Mouse (Mus musculus): ENCODE data around the gene Tiparp. TPM values are rescaled to one million over a fixed set of nuclear protein-coding genes. Genes with fewer than 3 reads are reported as not detected.

Gene Tiparp
- 10 to 100 TPM; 14.4 to 21.9 TPM for total RNA-seq (2021)
- long read RNA-seq, full-length matches to known transcripts: 2 of 5 reads
- long read RNA-seq, partial matches to known transcripts: 3 of 5 reads
- long read RNA-seq, other reads (novel, unspliced or antisense): 0 of 5 reads

- peak; percentile 81 to 89 for DNase-seq (ENCODE audit: low spot score in 2 of 2)
Observed at GRCm38 (mm10) chr3:65527691-65528601, at the start of gene Tiparp. Tiparp (plus strand) TSS chr3:65528410.

- DNase-seq (ENCODE audit: low spot score in 2 of 2): no peak
Observed at GRCm38 (mm10) chr3:65480676-65481075, 47.5 kb upstream of the Tiparp start.

- DNase-seq (ENCODE audit: low spot score in 2 of 2): peak in 1 of 2 experiments; percentile 18
Observed at GRCm38 (mm10) chr3:65482266-65482665, 45.9 kb upstream of the Tiparp start.

GRCm38 (mm10) chr3:65482698-65483407 lies 45.4 kb upstream of the Tiparp start:
- no peak for DNase-seq (ENCODE audit: low spot score in 2 of 2)

GRCm38 (mm10) chr3:65484161-65484733 lies 44.0 kb upstream of the Tiparp start:
- no peak for DNase-seq (ENCODE audit: low spot score in 2 of 2)

GRCm38 (mm10) chr3:65487419-65488088 lies 40.7 kb upstream of the Tiparp start:
- no peak for DNase-seq (ENCODE audit: low spot score in 2 of 2)

GRCm38 (mm10) chr3:65488556-65489244 lies 39.5 kb upstream of the Tiparp start:
- DNase-seq (ENCODE audit: low spot score in 2 of 2): no peak

- no peak for DNase-seq (ENCODE audit: low spot score in 2 of 2)
Observed at GRCm38 (mm10) chr3:65489601-65490000, 38.6 kb upstream of the Tiparp start.

GRCm38 (mm10) chr3:65494291-65494763 lies 33.9 kb upstream of the Tiparp start:
- DNase-seq (ENCODE audit: low spot score in 2 of 2): peak; percentile 31 to 32

- DNase-seq (ENCODE audit: low spot score in 2 of 2): no peak
Observed at GRCm38 (mm10) chr3:65507766-65508165, 20.4 kb upstream of the Tiparp start.

- DNase-seq (ENCODE audit: low spot score in 2 of 2): no peak
Observed at GRCm38 (mm10) chr3:65510588-65510987, 17.6 kb upstream of the Tiparp start.

- DNase-seq (ENCODE audit: low spot score in 2 of 2): no peak
Observed at GRCm38 (mm10) chr3:65515751-65516150, 12.5 kb upstream of the Tiparp start.

GRCm38 (mm10) chr3:65516526-65516925 lies 11.7 kb upstream of the Tiparp start:
- no peak for DNase-seq (ENCODE audit: low spot score in 2 of 2)

- no peak for DNase-seq (ENCODE audit: low spot score in 2 of 2)
Observed at GRCm38 (mm10) chr3:65517141-65517540, 11.1 kb upstream of the Tiparp start.

GRCm38 (mm10) chr3:65517747-65518527 lies 10.3 kb upstream of the Tiparp start:
- no peak for DNase-seq (ENCODE audit: low spot score in 2 of 2)

- no peak for DNase-seq (ENCODE audit: low spot score in 2 of 2)
Observed at GRCm38 (mm10) chr3:65521391-65521790, 6.8 kb upstream of the Tiparp start.

- no peak for DNase-seq (ENCODE audit: low spot score in 2 of 2)
Observed at GRCm38 (mm10) chr3:65523397-65523796, 4.8 kb upstream of the Tiparp start.

- no peak for DNase-seq (ENCODE audit: low spot score in 2 of 2)
Observed at GRCm38 (mm10) chr3:65525731-65526130, 2.5 kb upstream of the Tiparp start.

- no peak for DNase-seq (ENCODE audit: low spot score in 2 of 2)
Observed at GRCm38 (mm10) chr3:65527196-65527595, 1.0 kb upstream of the Tiparp start.
